Mouse (Mus musculus) forebrain, postnatal 0 days (tissue): ENCODE measurements around the gene 1600014C10Rik. TPM values are rescaled to one million over a fixed set of nuclear protein-coding genes. Genes with fewer than 3 reads are reported as not detected.

Source experiments
- ATAC-seq: fragments of 200-750 bp; cut with Nextera tagmentation; 2 replicates; pipeline ENCODE4 v1.8.0; 2017; ENCODE audit warnings: mild to moderate bottlenecking, moderate library complexity
- DNase-seq: peaks from one replicate; pipeline ENCODE4 v3.0.0-alpha.2; 2015
- H3K27ac ChIP-seq: fragments of 300-500 bp; sonication (generic); 2 replicates; pipeline ENCODE4 v1.5.1; 2014; ENCODE audit warnings: low read depth, mild to moderate bottlenecking, antibody characterized with exemption, low read length, moderate library complexity, mixed read lengths
- H3K27me3 ChIP-seq: fragments of 300-500 bp; sonication (generic); 2 replicates; pipeline ENCODE4 v1.6.1; 2014; ENCODE audit warnings: mild to moderate bottlenecking, low read length, mixed read lengths; ENCODE audit not compliant: insufficient read depth
- H3K36me3 ChIP-seq: fragments of 300-500 bp; sonication (generic); 2 replicates; pipeline ENCODE4 v1.6.1; 2014; ENCODE audit warnings: mild to moderate bottlenecking, moderate library complexity; ENCODE audit not compliant: insufficient read depth
- H3K4me1 ChIP-seq: fragments of 300-500 bp; sonication (generic); 2 replicates; pipeline ENCODE4 v1.6.1; 2014; ENCODE audit warnings: antibody characterized with exemption; ENCODE audit not compliant: insufficient read depth
- H3K4me2 ChIP-seq: fragments of 300-500 bp; sonication (generic); 2 replicates; pipeline ENCODE4 v1.6.1; 2014; ENCODE audit warnings: low read depth, mild to moderate bottlenecking, moderate library complexity
- H3K4me3 ChIP-seq: fragments of 300-500 bp; sonication (generic); 2 replicates; pipeline ENCODE4 v1.5.1; 2014; ENCODE audit warnings: low read depth, low read length, mixed read lengths
- H3K9ac ChIP-seq: fragments of 300-500 bp; sonication (generic); 2 replicates; pipeline ENCODE4 v1.6.1; 2014; ENCODE audit warnings: mild to moderate bottlenecking
- H3K9me3 ChIP-seq: fragments of 300-500 bp; sonication (generic); 2 replicates; pipeline ENCODE4 v1.6.1; 2016; ENCODE audit warnings: low read length
- CTCF ChIP-seq: sonication (generic); IDR thresholded peaks from 2 replicates; pipeline ENCODE4 v1.5.1; 2016; ENCODE audit warnings: antibody characterized with exemption, control low read depth, low read depth
- WGBS: fragments of 180-500 bp; shearing (Covaris S2); extraction: QIAGEN DNeasy Blood & Tissue Kit; methylation state at CpG from one replicate; pipeline ENCODE4 v1.1.7; 2014; 5-methylcytosine and 5-hydroxymethylcytosine counted together
- polyA plus RNA-seq: library from polyadenylated mRNA; unstranded; fragments of >200 nt; fragmentation: Nextera tagmentation; extraction: Ambion mirVana; gene quantifications from 2 replicates; pipeline ENCODE4 v1.2.1, GENCODE M21; 2015
- total RNA-seq: library from RNA; depleted of rRNA; stranded (reverse); fragments of >200 nt; gene quantifications from 2 replicates; pipeline ENCODE4 v1.2.3, GENCODE M21; 2014

The 1600014C10Rik gene
- total and polyA plus RNA-seq, 2 experiments from 2014 or later = 20.8 to 24.9 TPM

- Histone ChIP-seq H3K4me3 (no peak overlapping the region), H3K9me3 (no peaks in the 10 kb centered on the region), H3K4me1 (no peaks in the 10 kb centered on the region), H3K36me3 (no peaks in the 10 kb centered on the region), H3K9ac (no peak overlapping the region), H3K27me3 (no peaks in the 10 kb centered on the region), H3K4me2 (no peak overlapping the region), H3K27ac (no peak overlapping the region)
- WGBS = 70% methylated on average over 7 of the region's 7 CpGs
- ATAC-seq (no peak), DNase-seq (no peak)
- TF ChIP-seq CTCF = no peak
Measured at GRCm38 (mm10) chr7:38215281-38215680, 32.3 kb downstream of the 1600014C10Rik start.

- no peaks in the 10 kb centered on the region for H3K4me1 ChIP-seq
- no peaks in the 10 kb centered on the region for H3K27me3 ChIP-seq
- no peaks in the 10 kb centered on the region for H3K36me3 ChIP-seq
- no peak overlapping the region for H3K9ac ChIP-seq
- DNase-seq (no peak), ATAC-seq (no peak)
- no peak for TF ChIP-seq CTCF
- H3K4me3 ChIP-seq = no peak overlapping the region
- no peaks in the 10 kb centered on the region for H3K9me3 ChIP-seq
- H3K4me2 ChIP-seq = no peak overlapping the region
- WGBS = 92% methylated on average over 6 of the region's 6 CpGs
- no peak overlapping the region for H3K27ac ChIP-seq
Measured at GRCm38 (mm10) chr7:38215697-38216096, 32.7 kb downstream of the 1600014C10Rik start.

GRCm38 (mm10) chr7:38217417-38218171 is 34.6 kb downstream of the 1600014C10Rik start:
- DNase-seq (peak; percentile 7), ATAC-seq (peak; percentile 69)
- Histone ChIP-seq H3K9me3 (no peaks in the 10 kb centered on the region), H3K27me3 (no peaks in the 10 kb centered on the region), H3K36me3 (no peaks in the 10 kb centered on the region), H3K4me1 (no peaks in the 10 kb centered on the region), H3K9ac (no peak overlapping the region), H3K4me3 (no peak overlapping the region), H3K4me2 (no peak overlapping the region), H3K27ac (no peak overlapping the region)
- no peak for TF ChIP-seq CTCF
- 68% methylated on average over 5 of the region's 5 CpGs for whole genome bisulfite sequencing

GRCm38 (mm10) chr7:38218631-38219367 is 35.8 kb downstream of the 1600014C10Rik start:
- 80% methylated on average over 8 of the region's 8 CpGs for WGBS
- ATAC-seq = no peak
- no peak for TF ChIP-seq CTCF
- no peaks in the 10 kb centered on the region for H3K27me3 ChIP-seq
- H3K27ac ChIP-seq = no peak overlapping the region
- H3K4me3 ChIP-seq = no peak overlapping the region
- no peaks in the 10 kb centered on the region for H3K4me1 ChIP-seq
- no peak overlapping the region for H3K4me2 ChIP-seq
- no peak overlapping the region for H3K9ac ChIP-seq
- H3K9me3 ChIP-seq = no peaks in the 10 kb centered on the region
- no peaks in the 10 kb centered on the region for H3K36me3 ChIP-seq
- DNase-seq = no peak

GRCm38 (mm10) chr7:38219526-38219925 is 36.5 kb downstream of the 1600014C10Rik start:
- H3K9ac ChIP-seq = no peak overlapping the region
- no peaks in the 10 kb centered on the region for H3K27me3 ChIP-seq
- 93% methylated on average over 4 of the region's 4 CpGs for WGBS
- no peaks in the 10 kb centered on the region for H3K4me1 ChIP-seq
- ATAC-seq (no peak), DNase-seq (no peak)
- no peak overlapping the region for H3K4me3 ChIP-seq
- no peaks in the 10 kb centered on the region for H3K9me3 ChIP-seq
- H3K36me3 ChIP-seq = no peaks in the 10 kb centered on the region
- TF ChIP-seq CTCF = no peak
- H3K4me2 ChIP-seq = no peak overlapping the region
- H3K27ac ChIP-seq = no peak overlapping the region

GRCm38 (mm10) chr7:38220866-38221265 is 37.8 kb downstream of the 1600014C10Rik start:
- no peak for TF ChIP-seq CTCF
- ATAC-seq (no peak), DNase-seq (no peak)
- Histone ChIP-seq H3K9ac (no peak overlapping the region), H3K9me3 (no peaks in the 10 kb centered on the region), H3K27ac (no peak overlapping the region), H3K4me1 (no peaks in the 10 kb centered on the region), H3K4me2 (no peak overlapping the region), H3K4me3 (no peak overlapping the region), H3K36me3 (no peaks in the 10 kb centered on the region), H3K27me3 (no peaks in the 10 kb centered on the region)
- WGBS = 96% methylated on average over 7 of the region's 7 CpGs
